Mouse (Mus musculus) adrenal gland, postnatal 10 days (tissue): Measurements from ENCODE around the gene D930048N14Rik. TPM values are rescaled to one million over a fixed set of nuclear protein-coding genes. Genes with fewer than 3 reads are reported as not detected.
"Not testable (repeated sequence)": the region's sequence is repeated elsewhere in the genome, so short reads cannot be mapped to it uniquely, and the experiment has no call there.

Experiments
- DNase-seq: peaks from one replicate; pipeline ENCODE4 v3.0.0; 2021; ENCODE audit warnings: mixed read lengths
- long read RNA-seq, 2 experiments: library from polyadenylated mRNA; stranded (forward); transcript quantifications; one replicate each; pipeline ENCODE4 v2.0.0; 2021
- total RNA-seq, 2 experiments: library from RNA; stranded (reverse); gene quantifications; 2 replicates each; pipeline ENCODE4 v1.2.3; 2021

Gene D930048N14Rik
- total RNA-seq = 1 to 10 TPM; 1.1 to 3.5 TPM
- long read RNA-seq, experiment 1, partial matches to known transcripts = 0 of 2 reads
- long read RNA-seq, experiment 1, other reads (novel, unspliced or antisense) = 1 of 2 reads
- long read RNA-seq, experiment 2, partial matches to known transcripts = 2 of 4 reads
- long read RNA-seq, experiment 2, other reads (novel, unspliced or antisense) = 1 of 4 reads

DNA sequence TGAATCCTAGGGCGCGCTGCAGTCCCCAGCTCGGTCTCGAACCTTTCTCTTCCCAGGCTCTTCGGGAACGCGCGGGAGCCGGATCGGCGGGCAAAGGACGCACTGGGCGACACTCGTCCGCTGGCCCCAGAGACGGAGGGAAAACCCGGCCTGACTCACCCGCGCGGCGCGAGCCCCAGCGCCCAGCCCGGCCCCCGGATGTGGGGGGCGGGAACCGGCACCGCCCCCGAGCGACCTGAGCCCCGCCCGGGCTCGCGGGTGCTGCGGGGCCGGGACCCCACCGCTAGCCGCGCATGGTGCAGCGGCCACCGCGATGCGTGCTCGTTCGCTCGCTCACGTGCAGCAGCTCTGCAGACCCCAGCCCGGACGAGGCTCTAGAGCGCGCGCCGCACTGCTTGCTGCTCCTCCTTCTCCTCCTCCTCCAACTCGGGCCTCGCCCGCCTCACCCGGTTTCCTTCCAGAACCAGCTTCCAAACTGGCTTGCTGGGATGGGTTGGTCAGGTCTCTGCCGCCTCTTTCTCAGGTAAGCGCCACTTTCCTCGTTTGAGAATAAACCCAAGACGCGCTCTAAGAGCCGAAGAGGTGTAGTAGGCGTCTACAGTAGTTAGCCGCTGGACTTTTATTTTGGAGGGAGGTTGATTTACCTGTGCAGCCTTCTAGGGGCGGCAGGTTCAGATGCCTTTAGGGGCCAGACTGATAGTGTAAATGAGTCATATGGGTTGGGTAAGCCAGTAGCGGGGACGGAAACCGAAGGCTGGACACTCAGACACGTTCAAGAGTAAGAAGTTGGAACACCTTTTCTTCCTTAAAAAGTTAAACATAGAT is at the start of gene D930048N14Rik, which contains the start of gene N4bp3:
Gene D930048N14Rik, plus strand, starts transcription at position 264 of the 825 bp plus-strand sequence.
Gene N4bp3, minus strand, starts transcription at position 152 of the 825 bp plus-strand sequence.
- peak; percentile 90 for DNase-seq

DNA sequence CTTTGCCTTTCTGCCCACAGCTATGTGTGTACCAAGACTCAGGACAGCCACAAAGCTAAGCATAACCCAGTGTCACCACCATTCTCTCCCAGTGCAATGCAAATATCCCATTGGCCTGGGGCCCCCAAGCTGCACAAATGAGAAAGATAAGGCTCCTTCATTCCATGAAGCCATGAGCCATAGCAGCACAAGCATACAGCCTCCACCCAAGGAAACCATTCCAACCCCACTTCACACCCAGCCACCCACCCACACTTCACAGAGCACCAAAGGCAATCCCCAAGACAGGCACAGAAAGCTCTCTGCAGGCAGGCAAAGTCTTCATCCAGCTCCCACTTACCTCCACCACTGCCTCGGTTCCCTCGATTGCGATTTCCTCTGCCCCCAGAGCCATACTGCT is 48.5 kb upstream of the D930048N14Rik start:
- no peak for DNase-seq

DNA sequence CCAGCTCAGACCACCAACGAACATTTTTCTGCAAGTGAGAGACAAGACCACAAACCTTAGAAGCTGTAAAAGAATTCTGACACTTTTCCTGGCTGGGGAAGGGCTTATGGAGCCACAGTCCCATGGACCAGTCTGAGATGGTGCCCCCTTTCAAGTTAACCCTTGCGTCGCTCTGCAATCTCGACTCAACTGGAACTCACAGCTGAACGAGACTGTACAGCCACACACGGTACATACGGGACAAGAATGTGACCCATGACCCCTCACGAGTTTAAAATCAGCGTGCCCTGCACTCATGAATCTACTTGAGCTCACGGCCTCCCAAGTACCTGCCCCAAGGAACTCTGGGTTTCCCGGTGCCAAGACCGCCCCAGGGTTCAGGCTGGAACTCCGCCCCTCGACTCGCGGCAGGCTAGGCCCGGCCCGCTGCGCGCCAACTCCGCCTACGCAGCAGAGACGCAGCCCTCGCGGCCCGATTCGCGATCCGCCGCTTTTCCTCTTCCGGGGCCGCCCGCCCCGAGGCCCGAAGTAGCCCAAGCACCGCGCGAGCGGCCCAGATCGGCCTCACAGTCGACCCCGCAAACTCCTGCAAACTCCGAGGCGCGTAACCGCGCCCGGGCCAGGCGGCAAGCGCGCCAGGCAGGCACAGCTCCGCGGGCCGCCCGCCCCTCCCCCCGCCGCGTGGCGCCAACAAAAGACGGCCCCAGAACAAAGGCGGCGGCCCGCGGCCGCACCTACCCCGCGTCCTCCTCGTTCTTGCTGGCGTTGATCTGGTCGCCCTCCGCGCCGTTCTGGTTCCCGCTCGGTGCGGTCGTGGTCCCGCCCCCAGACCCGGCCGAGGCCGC is 44.9 kb upstream of the D930048N14Rik start:
- DNase-seq = peak; percentile 94

DNA sequence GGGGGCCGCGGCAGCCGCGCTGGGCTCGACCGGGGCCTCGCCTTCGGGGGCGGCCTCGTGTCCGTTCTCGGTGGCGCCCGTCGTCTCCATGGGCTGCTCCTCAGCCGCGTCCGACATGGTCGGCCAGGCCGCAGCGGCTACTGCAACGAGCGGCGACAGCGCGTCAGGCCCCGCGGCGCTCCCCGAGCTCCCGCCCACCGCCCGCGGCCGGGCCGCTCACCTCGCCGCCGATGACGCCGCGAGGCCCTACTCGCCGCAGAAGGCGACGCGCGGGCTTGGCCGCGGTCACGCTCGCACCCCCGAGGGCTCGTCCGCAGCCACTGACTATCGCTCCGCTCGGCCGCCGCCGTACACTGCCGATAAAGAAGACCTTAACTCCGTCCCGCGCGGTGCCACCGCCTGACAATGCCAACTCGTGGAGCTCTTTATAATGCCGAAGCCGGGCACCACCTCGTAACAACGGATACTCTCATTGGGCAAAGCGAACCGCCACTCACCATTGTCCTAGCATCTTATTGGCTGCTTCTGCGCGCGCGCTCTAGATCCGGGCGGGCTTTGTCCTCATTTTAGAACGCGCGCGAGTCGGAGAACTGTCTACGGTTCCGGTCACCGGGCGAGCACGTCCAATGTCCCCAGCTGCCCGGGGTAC is 44.2 kb upstream of the D930048N14Rik start, which contains the start of gene Hnrnpab:
Gene Hnrnpab, minus strand, starts transcription at position 401 of the 649 bp plus-strand sequence.
- peak; percentile 97 for DNase-seq

DNA sequence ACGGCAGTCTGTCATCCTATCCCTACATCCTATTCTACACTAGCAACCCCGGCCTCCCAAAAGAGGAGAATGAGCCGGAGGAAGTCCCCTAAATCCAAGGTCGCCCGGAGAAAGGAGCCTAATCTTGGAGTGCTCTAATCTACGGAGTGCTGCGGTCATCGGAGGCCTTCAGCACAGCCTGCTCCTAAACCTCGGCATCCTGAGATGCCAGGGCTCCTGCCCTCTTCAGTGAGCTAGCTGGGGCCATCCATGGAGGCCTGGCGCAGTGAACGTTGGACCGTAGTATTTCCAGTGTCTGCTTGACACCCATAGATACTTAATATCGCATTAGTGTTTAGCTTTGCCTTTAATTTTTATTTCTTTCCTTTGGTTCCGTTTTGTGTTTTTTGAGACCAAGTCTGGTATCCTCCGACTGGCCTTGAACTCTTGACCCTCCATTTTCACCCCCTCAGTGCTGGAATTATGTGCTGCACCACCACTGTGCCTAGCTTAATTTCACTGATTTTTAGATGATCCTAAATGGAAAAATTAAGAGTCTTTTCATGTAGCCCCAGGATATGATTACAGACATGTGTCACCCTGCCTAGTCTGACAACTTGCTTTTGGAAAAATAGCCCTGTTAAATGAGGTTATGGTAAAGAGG is 43.5 kb upstream of the D930048N14Rik start:
- DNase-seq = no peak

DNA sequence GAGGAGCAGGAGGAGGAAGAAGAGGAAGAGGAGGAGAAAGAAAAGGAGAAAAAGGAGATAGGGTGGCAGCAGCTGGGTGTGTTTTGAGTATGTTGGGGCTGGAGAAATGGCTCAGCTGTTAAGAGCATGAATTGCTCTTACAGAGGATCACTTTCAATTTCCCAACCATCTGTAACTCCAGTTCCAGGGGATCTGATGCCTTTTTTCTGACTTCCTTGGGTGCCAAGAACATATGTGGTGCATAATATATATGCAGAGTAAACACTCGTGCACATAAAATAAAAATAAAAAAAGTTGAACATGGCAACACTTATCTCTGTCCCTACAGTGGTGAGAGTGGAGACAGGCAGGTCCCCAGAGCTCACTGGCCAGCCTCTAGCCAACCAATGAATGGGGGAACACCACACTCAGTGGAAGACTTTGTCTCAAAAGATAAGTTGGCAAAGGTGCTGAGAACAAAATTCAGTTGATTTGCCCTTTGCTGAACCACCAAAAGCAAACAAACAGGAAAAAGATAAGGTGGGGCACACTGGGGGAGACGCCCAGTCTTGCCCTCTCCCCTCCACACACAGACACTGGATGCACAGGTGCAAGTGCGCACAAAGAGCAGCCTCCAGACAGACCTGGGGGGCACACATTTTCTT is 41.4 kb upstream of the D930048N14Rik start:
- no peak for DNase-seq

DNA sequence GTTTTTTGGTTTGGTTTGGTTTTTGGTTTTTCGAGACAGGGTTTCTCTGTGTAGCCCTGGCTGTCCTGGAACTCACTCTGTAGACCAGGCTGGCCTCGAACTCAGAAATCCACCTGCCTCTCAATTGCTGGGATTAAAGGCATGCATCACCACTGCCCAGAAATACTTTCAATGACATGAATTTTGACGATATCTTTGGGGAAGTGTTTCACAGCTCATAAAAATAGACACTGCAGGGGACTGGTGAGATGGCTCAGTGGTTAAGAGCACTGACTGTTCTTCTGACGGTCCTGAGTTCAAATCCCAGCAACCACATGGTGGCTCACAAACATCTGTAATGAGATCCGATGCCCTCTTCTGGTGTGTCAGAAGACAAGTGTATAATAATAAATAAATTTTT is 40.8 kb upstream of the D930048N14Rik start:
- DNase-seq = not testable (repeated sequence)

DNA sequence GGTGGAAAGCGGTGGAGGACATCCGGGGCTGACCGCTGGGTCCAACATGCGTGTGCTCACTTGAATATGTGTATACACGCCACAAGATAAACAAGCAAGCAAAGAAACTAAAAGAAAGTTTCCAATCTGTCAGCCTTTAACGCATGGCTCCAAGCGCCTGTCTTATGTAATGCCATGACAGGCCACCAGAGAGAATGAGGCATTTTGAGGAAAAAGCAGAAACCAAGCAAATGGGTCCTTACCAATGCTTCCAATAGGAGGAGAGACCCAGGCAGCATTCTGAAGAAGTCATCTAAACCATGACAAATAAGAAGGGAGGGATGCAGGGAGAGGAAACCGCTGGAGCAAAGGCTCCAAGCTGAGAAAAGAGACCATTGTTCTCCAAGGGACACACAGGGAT is 36.5 kb upstream of the D930048N14Rik start:
- no peak for DNase-seq

DNA sequence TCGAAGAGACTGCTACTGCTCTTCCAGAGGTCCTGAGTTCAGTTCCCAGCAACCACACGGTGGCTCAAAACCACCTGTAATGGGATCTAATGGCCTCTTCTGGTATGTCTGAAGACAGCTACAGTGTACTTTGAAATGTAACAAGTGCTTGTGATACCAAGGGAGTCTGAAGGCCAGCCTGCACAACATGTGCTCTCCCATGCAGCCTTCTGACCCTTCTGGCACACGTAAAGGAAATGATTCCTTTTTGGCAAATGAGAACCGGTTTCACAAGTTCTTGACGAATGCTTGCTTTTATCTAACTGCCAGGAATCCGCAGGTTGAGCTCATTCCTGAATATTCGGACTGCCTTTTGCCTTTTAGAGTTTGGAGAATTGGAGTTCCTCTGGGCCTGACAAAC is 35.6 kb upstream of the D930048N14Rik start:
- no peak for DNase-seq

DNA sequence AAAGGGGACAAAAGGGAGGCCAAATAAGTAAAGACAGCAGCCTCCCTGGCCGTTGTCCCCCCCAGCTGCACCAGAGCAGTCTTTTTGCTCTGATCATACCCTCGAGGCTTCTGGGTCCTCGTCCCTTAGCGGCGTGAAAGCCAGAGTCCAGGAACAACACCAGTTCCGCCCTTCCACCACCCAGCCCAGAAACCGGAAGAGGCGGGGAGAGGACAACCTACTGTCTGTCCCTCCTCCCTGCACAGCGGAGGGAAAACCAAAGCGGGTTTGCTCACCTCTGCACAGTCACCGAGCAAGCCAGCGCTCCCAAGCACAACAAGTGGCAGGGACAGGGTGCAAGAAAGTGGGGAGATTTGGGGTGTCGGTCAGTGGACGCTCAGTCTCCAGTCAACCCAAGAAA is 35.2 kb upstream of the D930048N14Rik start:
- peak; percentile 87 for DNase-seq

DNA sequence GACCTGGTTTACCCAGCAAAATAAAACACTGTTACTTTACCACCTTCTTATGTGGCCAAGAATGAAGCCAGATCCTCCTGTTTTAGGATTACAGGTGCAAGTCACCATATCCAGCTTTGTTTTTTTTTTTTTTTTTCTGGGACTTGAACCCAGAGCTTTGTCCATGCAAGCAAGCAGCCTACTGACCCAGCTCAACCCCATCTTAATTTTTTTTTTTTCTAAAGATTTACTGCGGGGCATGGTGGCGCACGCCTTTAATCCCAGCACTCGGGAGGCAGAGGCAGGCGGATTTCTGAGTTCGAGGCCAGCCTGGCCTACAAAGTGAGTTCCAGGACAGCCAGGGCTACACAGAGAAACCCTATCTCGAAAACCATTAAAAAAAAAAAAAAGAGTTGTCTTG is 34.6 kb upstream of the D930048N14Rik start:
- DNase-seq = not testable (repeated sequence)

DNA sequence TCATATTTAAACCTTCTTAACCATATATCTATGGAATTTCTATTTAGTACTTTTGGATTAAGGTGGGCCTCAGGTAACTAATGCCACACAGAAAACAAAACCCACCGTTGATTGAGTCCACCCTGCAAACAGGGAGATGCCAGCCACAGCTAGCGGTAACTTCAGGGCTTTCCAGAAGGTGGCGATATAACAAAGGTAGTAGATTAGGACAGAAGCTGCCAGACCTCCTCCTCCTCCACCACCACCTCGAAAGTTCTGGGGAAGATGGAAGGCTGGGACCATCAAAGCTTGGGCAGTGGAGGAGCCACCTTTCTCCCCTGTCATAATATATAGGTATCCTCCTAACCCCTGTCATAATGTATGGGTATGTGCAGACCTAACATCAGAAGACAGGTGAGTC is 33.1 kb upstream of the D930048N14Rik start:
- DNase-seq = peak; percentile 82

DNA sequence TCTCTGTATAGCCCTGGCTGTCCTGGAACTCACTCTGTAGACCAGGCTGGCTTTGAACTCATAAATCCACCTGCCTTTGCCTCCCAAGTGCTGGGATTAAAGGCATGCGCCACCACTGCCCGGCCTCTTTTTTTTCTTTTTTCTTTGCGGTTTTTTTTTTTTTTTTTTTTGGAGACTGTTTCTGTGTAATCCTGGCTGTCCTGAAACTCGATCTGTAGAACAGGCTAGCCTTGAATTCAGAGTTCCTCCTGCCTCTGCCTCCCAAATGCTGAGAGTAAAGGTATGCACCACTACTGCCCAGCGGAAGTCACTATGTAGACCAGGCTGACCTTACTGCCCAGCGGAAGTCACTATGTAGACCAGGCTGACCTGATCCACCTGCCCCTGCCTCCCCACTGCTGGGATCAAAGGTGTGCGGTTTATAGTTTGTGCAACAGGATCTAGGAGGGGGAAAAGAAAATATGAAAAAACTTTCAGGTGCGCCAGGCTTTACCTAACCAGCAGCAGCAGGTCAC is 31.8 kb upstream of the D930048N14Rik start:
- no peak for DNase-seq

DNA sequence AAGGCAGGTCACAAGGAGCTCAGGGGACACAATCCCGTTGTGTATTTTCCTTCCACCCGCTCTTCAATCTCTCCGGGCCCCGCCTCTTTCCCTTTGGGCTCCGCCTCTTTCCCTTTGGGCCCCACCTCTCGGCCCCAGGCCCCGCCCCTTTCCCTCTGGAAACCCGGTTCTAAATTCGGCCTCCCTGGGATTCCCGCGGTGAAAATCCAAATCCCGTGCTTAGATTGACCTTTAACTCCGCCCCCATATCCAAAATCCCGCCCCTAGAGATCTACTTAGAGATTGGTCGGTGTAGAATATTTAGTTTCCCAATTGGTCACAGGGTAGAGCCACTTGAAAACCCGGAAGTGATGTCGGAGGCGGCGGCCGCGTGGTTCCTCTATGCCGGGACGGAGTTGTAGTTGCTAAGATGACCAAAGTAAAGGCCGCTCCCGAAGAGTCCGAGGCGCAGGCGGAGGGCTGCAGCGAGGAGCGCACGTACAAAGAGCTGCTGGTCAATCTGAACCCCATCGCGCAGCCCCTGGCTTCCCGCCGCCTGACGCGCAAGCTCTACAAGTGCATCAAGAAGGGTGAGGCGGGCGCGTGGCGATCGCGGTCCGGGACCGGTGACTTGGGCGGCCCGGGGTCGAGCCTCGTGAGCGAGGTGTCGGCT is 31.2 kb upstream of the D930048N14Rik start, which contains the start of gene Nhp2:
Gene Nhp2, plus strand, starts transcription at position 327 of the 652 bp plus-strand sequence.
- DNase-seq = peak; percentile 97

DNA sequence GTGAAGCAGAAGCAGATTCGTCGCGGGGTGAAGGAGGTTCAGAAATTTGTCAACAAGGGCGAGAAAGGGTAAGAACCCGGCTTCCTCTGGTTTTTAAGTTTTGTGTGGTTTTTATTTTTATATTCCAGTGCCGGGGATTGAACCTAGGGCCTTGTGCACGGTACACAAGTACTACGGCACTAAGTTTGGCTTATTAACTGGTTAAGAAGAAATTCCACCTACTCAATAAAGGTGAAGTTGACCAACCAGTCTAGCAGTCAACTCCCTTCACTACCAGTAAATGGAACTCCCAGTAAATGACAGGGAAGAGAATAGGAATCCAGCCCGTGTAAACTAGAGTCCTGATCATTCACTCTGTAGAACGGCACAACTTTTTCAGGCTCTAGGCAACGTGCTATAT is 30.7 kb upstream of the D930048N14Rik start:
- DNase-seq = no peak

DNA sequence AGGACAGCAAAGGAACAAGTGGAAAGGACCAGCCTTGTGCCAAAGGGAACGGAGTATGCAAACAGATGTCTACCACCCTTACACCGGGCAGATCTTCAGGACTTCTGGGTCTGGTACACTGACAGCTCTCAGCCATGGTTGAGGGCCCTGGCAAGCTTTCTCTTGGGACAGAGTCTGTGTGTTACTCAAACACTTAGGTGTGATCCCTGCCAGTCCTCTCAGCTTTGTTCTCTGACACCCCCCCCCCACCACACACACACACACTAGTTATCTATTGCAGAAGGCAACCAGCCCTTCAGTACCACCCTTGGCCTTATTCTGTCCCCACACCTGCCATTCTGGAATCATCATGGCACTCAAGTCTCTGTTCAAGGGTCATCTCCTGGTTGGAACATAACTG is 29.0 kb upstream of the D930048N14Rik start:
- no peak for DNase-seq

DNA sequence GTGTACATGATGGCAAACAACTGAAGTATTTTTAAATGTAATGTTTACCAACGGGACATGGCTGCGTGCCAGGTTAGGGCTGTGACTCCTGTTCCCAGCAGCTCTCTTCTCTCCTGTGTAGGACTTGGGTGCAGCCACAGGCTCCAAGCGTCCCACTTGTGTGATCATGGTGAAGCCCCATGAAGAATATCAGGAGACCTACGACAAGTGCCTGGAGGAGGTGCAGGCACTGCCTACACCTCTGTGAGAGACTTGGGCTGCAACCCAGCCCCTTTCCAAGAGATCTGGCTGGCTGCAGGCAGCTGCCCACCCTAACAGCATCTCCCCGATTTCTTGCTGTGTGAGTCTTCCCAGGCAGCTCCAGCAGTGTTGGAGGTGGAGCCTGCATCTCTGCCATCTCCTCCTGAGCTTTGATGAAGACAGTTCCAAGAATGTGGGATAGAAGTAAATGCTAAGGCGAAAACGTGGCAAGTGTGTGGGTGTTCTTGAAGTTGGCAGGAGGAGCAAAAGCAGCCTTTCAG is 27.7 kb upstream of the D930048N14Rik start:
- no peak for DNase-seq

DNA sequence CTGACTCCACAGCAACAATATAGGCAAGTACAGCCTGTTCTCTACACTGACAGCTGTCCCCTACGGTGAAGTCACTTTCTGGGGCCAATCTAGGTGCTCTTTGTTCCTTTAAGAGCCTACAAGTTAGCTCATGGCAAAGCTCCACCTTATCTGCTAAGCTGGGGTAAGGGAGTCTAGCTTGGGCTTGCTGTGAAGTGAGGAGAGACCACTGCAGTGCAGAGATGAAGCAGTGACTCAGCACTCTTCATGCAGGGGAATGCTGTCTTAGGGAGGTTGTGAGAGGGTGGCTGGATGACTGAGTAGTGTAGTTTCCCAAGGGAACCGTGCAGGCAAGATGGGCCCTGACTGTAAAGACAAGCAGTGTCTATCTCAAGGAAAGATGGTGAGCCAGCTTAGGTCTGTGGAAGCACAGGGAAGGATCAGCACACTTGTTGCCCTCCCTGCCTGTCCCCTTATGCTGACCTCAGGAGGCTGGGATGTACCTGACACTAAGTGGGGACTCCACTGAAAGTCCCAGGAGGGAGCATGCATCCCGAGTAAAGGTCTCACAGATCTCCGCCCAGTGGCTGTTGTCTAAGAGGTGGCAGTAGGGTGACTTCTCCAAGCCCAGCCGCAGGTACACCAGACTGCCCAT is 25.4 kb upstream of the D930048N14Rik start:
- DNase-seq = no peak

DNA sequence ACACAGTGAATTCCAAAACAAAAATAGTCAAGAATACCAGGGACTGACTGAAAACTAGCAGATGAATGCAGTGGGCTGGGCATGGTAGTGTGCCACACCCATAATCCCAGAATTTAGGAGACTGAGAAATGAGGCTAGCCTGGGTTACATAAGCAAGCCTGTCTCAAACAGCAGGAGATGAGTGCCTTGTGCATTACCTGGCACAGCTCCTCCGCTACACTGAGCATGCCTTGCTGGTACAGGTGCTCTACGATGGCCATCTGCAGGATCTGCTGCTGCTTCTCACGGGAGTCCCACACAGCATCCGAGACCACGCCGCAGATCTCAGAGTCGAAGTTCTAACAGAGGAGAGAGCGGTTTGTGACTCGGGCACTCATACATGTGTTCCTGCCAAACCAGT is 23.3 kb upstream of the D930048N14Rik start:
- no peak for DNase-seq
